In the genomic region with DNA sequence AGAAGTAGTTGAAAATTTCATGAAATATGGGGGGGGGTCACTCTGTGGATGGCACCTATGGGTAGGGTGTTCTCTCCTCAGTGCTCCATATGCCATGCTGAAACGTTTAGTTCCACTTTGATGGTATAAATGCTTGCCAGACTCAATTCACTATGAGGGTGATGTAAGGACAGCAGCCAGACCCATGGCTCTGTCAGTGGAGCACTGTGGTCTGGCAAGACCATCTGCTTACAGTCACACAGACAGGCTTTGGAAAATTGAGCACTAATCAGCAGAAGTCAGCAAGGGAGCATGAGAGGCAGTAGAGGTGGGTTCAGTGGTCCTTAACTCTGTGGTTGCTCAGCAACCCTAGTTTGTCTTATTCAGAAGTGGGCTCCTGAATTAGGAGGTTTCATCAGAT, we compare ENCODE assay signal across 16 mouse cellular contexts.
DNase-seq lines count a peak whose midpoint lies in the region; ATAC-seq lines count a peak whose summit lies in the region.
"Had no signal": no experiment of that assay in that cellular context is flagged by ENCODE, and none has a peak within 500 bp of the region (broad histone marks: within the 10 kb centered on the region; RNA-seq: fewer than 3 reads in every experiment).

No protein-coding gene starts in this region.

- ATAC-seq in cerebellum, adult (ENCODE audit: insufficient number of reproducible peaks, low FRiP score, low TSS enrichment): no peak
- ATAC-seq: forebrain, embryonic 14.5 days; forebrain, embryonic 16.5 days had no signal

- intact Hi-C loops in heart, postnatal 14 days (cut with DNase I): no loop called here

- DNase-seq in cerebellum, postnatal 14 days: peak; percentile 24 to 55
- DNase-seq in heart, adult 11 months: peak; percentile 56
- DNase-seq in heart, postnatal 14 days: no peak
- peak; percentile 51 for DNase-seq in MN1 (ENCODE audit: low spot score)
- no peak for DNase-seq in Muller cell, postnatal 12 days (ENCODE audit: inconsistent ontology term)
- DNase-seq: adrenal gland, adult 2 months; adrenal gland, postnatal 10 days; adrenal gland, postnatal 25 days; cerebellum, adult 11-12 months; cerebellum, adult 8-10 months; cerebellum, adult 9-11 months; cerebellum, postnatal 36 days; embryo, embryonic 11 days had no signal

Comparison
In these comparisons a context has a peak if more than half of its experiments do, and no peak if none do; other contexts are left out.
1. DNase-seq: peak in cerebellum, postnatal 14 days (2 of 2), heart, adult 11 months (single experiment) and MN1 (single experiment); none in heart, postnatal 14 days (0 of 2) and Muller cell, postnatal 12 days (single experiment).